ENCODE assay signal across 11 mouse cellular contexts in the genomic region with DNA sequence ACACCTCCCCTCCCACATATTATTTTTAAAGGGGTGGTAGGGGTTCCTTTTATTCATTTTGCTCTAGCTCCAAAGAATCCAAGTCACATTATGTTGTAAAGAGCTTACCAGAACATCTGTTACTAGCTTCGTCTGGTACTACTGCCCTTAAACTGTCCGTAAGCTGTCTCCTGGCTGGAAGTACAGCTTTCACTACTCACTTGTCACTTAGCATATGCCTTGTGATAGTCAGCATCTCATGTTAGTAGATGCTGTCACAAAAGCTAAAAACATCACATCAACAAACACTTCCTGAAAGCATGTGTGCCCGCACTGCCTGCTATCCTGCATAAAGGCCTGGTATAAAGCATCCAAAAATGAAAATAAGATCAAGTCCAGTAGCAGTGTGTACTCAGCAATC. TPM values are rescaled to one million over a fixed set of nuclear protein-coding genes. Genes with fewer than 3 reads are reported as not detected.
DNase-seq lines count a peak whose midpoint lies in the region; ATAC-seq and TF ChIP-seq lines count a peak whose summit lies in the region.
"Had no signal": no experiment of that assay in that cellular context is flagged by ENCODE, and none has a peak within 500 bp of the region (broad histone marks: within the 10 kb centered on the region; RNA-seq: fewer than 3 reads in every experiment).

No protein-coding gene starts in this region.

- no peak for ATAC-seq in hindbrain, embryonic 13.5 days (ENCODE audit: low FRiP score)
- no peak for ATAC-seq in hindbrain, embryonic 16.5 days
- no peak for ATAC-seq in neural tube, embryonic 13.5 days (ENCODE audit: low read depth)
- no peak for ATAC-seq in liver, embryonic 11.5 days (replicated peaks; ENCODE audit: low FRiP score)
- ATAC-seq: forebrain, embryonic 13.5 days had no signal

- no peak for TF ChIP-seq CTCF in thymus, adult 2 months (IDR thresholded peaks at IDR 0.05; ENCODE audit: borderline replicate concordance, control insufficient read depth, extremely low read depth, insufficient read depth, low read length, poor library complexity)

- H3K27ac ChIP-seq in hindbrain, embryonic 13.5 days, result no peak overlapping the region
- no peak overlapping the region for H3K27ac ChIP-seq in hindbrain, embryonic 16.5 days (ENCODE audit: low read depth, low read length)
- no peak overlapping the region for H3K27ac ChIP-seq in neural tube, embryonic 13.5 days (replicated peaks)
- H3K27ac ChIP-seq in liver, embryonic 11.5 days (ENCODE audit: low read depth, low read length), result peak overlapping the region; percentile 34
- no peak overlapping the region for H3K27ac ChIP-seq in thymus, adult 2 months (ENCODE audit: control insufficient read depth, insufficient read depth, low read length)
- H3K27ac ChIP-seq: forebrain, embryonic 13.5 days; midbrain, embryonic 10.5 days had no signal

- 85% methylated on average over 3 of the region's 3 CpGs for WGBS in hindbrain, embryonic 13.5 days
- WGBS in hindbrain, embryonic 16.5 days, result 85% methylated on average over 3 of the region's 3 CpGs
- WGBS in neural tube, embryonic 13.5 days, result 89% methylated on average over 3 of the region's 3 CpGs
- 80% methylated on average over 3 of the region's 3 CpGs for WGBS in liver, embryonic 11.5 days
- 79% methylated on average over 3 of the region's 3 CpGs for WGBS in thymus, adult 2 months

- no peak for TF ChIP-seq POLR2A in thymus, adult 2 months (IDR thresholded peaks at IDR 0.05; ENCODE audit: control insufficient read depth, extremely low read depth, insufficient read depth, low read length, poor library complexity)

- no peaks in the 10 kb centered on the region for H3K36me3 ChIP-seq in hindbrain, embryonic 13.5 days
- H3K36me3 ChIP-seq in hindbrain, embryonic 16.5 days (ENCODE audit: control insufficient read depth, insufficient read depth, low read length), result no peaks in the 10 kb centered on the region
- no peaks in the 10 kb centered on the region for H3K36me3 ChIP-seq in neural tube, embryonic 13.5 days
- 0 out of 2 replicates have a peak, but pooled peaks cover 2% of the 10 kb centered on the region for H3K36me3 ChIP-seq in liver, embryonic 11.5 days (ENCODE audit: control insufficient read depth, insufficient read depth, low read length)
- no peaks in the 10 kb centered on the region for H3K36me3 ChIP-seq in thymus, adult 2 months (ENCODE audit: control insufficient read depth, insufficient read depth, low read length)

- 0 out of 2 replicates have a peak overlapping the region, but pooled peaks have one; percentile 76 for H3K4me2 ChIP-seq in hindbrain, embryonic 13.5 days
- H3K4me2 ChIP-seq in hindbrain, embryonic 16.5 days (ENCODE audit: low read length), result no peak overlapping the region
- H3K4me2 ChIP-seq in neural tube, embryonic 13.5 days, result 0 out of 2 replicates have a peak overlapping the region, but pooled peaks have one; percentile 63
- peak overlapping the region; percentile 91 for H3K4me2 ChIP-seq in liver, embryonic 11.5 days

- DNase-seq in neural tube, embryonic 10.5 days (ENCODE audit: extremely low spot score, low spot score), result no peak
- DNase-seq in liver, embryonic 11.5 days (ENCODE audit: low spot score), result no peak
- no peak for DNase-seq in embryo, embryonic 11 days
- no peak for DNase-seq in thymus, adult 2 months
- DNase-seq: kidney, adult 11 months; thymus, postnatal 25 days had no signal

- peak overlapping the region; percentile 93; the same call in 1 of the 2 replicates for H3K9ac ChIP-seq in hindbrain, embryonic 13.5 days
- no peak overlapping the region; the same call in 1 of the 2 replicates for H3K9ac ChIP-seq in hindbrain, embryonic 16.5 days (ENCODE audit: low read depth, low read length)
- H3K9ac ChIP-seq in neural tube, embryonic 13.5 days, result 0 out of 2 replicates have a peak overlapping the region, but pooled peaks have one; percentile 2
- H3K9ac ChIP-seq in liver, embryonic 11.5 days (ENCODE audit: low read depth, low read length), result no peak overlapping the region; the same call in 1 of the 2 replicates
- H3K9ac ChIP-seq: forebrain, embryonic 13.5 days had no signal

- H3K9me3 ChIP-seq in hindbrain, embryonic 13.5 days, result no peaks in the 10 kb centered on the region
- no peaks in the 10 kb centered on the region for H3K9me3 ChIP-seq in hindbrain, embryonic 16.5 days (ENCODE audit: control insufficient read depth, low read length)
- H3K9me3 ChIP-seq in neural tube, embryonic 13.5 days, result no peaks in the 10 kb centered on the region
- no peaks in the 10 kb centered on the region for H3K9me3 ChIP-seq in liver, embryonic 11.5 days (ENCODE audit: control insufficient read depth, low read length)
- H3K9me3 ChIP-seq: forebrain, embryonic 13.5 days; midbrain, embryonic 10.5 days had no signal

- H3K27me3 ChIP-seq in hindbrain, embryonic 13.5 days, result no peaks in the 10 kb centered on the region
- H3K27me3 ChIP-seq in hindbrain, embryonic 16.5 days (replicated peaks; ENCODE audit: control insufficient read depth, insufficient read depth, low read length), result no peaks in the 10 kb centered on the region
- H3K27me3 ChIP-seq in neural tube, embryonic 13.5 days, result no peaks in the 10 kb centered on the region
- no peaks in the 10 kb centered on the region for H3K27me3 ChIP-seq in liver, embryonic 11.5 days (replicated peaks; ENCODE audit: control insufficient read depth, insufficient read depth, low read length)
- H3K27me3 ChIP-seq in thymus, adult 2 months (ENCODE audit: control insufficient read depth, insufficient read depth, low read length), result no peaks in the 10 kb centered on the region
- H3K27me3 ChIP-seq: forebrain, embryonic 13.5 days had no signal

- peaks cover 35% of the 10 kb centered on the region for H3K4me1 ChIP-seq in hindbrain, embryonic 13.5 days (replicated peaks)
- H3K4me1 ChIP-seq in hindbrain, embryonic 16.5 days (ENCODE audit: control insufficient read depth, insufficient read depth, low read depth, low read length), result peaks cover 20% of the 10 kb centered on the region
- peaks cover 43% of the 10 kb centered on the region for H3K4me1 ChIP-seq in neural tube, embryonic 13.5 days (replicated peaks)
- peaks cover 45% of the 10 kb centered on the region for H3K4me1 ChIP-seq in liver, embryonic 11.5 days (replicated peaks; ENCODE audit: control insufficient read depth, insufficient read depth, low read length)
- H3K4me1 ChIP-seq in thymus, adult 2 months (replicated peaks; ENCODE audit: control insufficient read depth, insufficient read depth, low read length), result peaks cover 7% of the 10 kb centered on the region

- H3K4me3 ChIP-seq in hindbrain, embryonic 13.5 days, result no peak overlapping the region
- no peak overlapping the region for H3K4me3 ChIP-seq in hindbrain, embryonic 16.5 days (ENCODE audit: low read length)
- H3K4me3 ChIP-seq in neural tube, embryonic 13.5 days, result no peak overlapping the region
- H3K4me3 ChIP-seq in liver, embryonic 11.5 days (ENCODE audit: low read depth, low read length), result peak overlapping the region; percentile 93
- H3K4me3 ChIP-seq in thymus, adult 2 months (ENCODE audit: control insufficient read depth, insufficient read depth, low read length), result no peak overlapping the region
- H3K4me3 ChIP-seq: midbrain, embryonic 10.5 days had no signal

RNA-seq across cellular contexts. Expression of a gene that starts 55.0 kb away (rescaled TPM):
- polyA plus RNA-seq in hindbrain, embryonic 13.5 days (2015; fragmentation: Nextera tagmentation; extraction: Ambion mirVana), result 684 and 706 TPM in 2 replicates
- polyA plus RNA-seq in hindbrain, embryonic 16.5 days (2015; fragmentation: Nextera tagmentation; extraction: Ambion mirVana), result 413 and 454 TPM in 2 replicates
- polyA plus RNA-seq in neural tube, embryonic 13.5 days (2015; fragmentation: Nextera tagmentation; extraction: Ambion mirVana), result 680 and 687 TPM in 2 replicates
- 0.26 and 0.53 TPM in 2 replicates for polyA plus RNA-seq in liver, embryonic 11.5 days (2014; fragmentation: Nextera tagmentation; extraction: Ambion mirVana)
- polyA plus RNA-seq in thymus, adult 2 months (2012; rRNA removed), result 0.24 and 0.30 TPM in 2 replicates

RNA-seq across cellular contexts. Expression of a gene that starts 55.4 kb away (rescaled TPM):
- 93.2 and 98.1 TPM in 2 replicates for polyA plus RNA-seq in hindbrain, embryonic 13.5 days (2015; fragmentation: Nextera tagmentation; extraction: Ambion mirVana)
- polyA plus RNA-seq in hindbrain, embryonic 16.5 days (2015; fragmentation: Nextera tagmentation; extraction: Ambion mirVana), result 77.6 and 80.6 TPM in 2 replicates
- polyA plus RNA-seq in neural tube, embryonic 13.5 days (2015; fragmentation: Nextera tagmentation; extraction: Ambion mirVana), result 81.7 and 85.0 TPM in 2 replicates
- 107 and 110 TPM in 2 replicates for polyA plus RNA-seq in liver, embryonic 11.5 days (2014; fragmentation: Nextera tagmentation; extraction: Ambion mirVana)
- polyA plus RNA-seq in thymus, adult 2 months (2012; rRNA removed), result 32.8 and 32.9 TPM in 2 replicates

Comparison
In these comparisons a context has a peak if more than half of its experiments do, and no peak if none do; other contexts are left out.
1. H3K9ac ChIP-seq: peak in hindbrain, embryonic 13.5 days (single experiment) and neural tube, embryonic 13.5 days (single experiment); none in hindbrain, embryonic 16.5 days (single experiment) and liver, embryonic 11.5 days (single experiment).
2. RNA of a gene that starts 55.0 kb away (polyA plus RNA-seq): 684 to 706 TPM in hindbrain, embryonic 13.5 days, 680 to 687 TPM in neural tube, embryonic 13.5 days and 413 to 454 TPM in hindbrain, embryonic 16.5 days; 0.24 to 0.30 TPM in thymus, adult 2 months and 0.26 to 0.53 TPM in liver, embryonic 11.5 days; every median in the first group is over 100 times any median in the second.